Mouse (Mus musculus): ENCODE measurements around the gene Snx3. TPM values are rescaled to one million over a fixed set of nuclear protein-coding genes. Genes with fewer than 3 reads are reported as not detected.

The Snx3 gene
- polyA plus RNA-seq, 1 experiment from 2014 or later: 275 TPM

- under 1% methylated on average over 12 of the region's 12 CpGs for WGBS
- H3K4me1 ChIP-seq (replicated peaks; ENCODE audit: control insufficient read depth, insufficient read depth): no peaks in the 10 kb centered on the region
Measured at GRCm38 (mm10) chr10:42562272-42562671, 60.4 kb downstream of the Snx3 start.

GRCm38 (mm10) chr10:42572567-42572966 lies 70.7 kb downstream of the Snx3 start:
- no peaks in the 10 kb centered on the region for H3K4me1 ChIP-seq (replicated peaks; ENCODE audit: control insufficient read depth, insufficient read depth)
- peaks cover 31% of the 10 kb centered on the region for H3K27me3 ChIP-seq (ENCODE audit: control insufficient read depth, insufficient read depth, low read length)
- H3K4me2 ChIP-seq (replicated peaks; ENCODE audit: low read depth): no peak overlapping the region
- DNase-seq (ENCODE audit: low spot score) (no peak), ATAC-seq (ENCODE audit: low FRiP score, low TSS enrichment) (no peak)
- H3K27ac ChIP-seq (replicated peaks): no peak overlapping the region
- H3K9me3 ChIP-seq (ENCODE audit: control insufficient read depth, low read length): no peaks in the 10 kb centered on the region
- no peak overlapping the region for H3K9ac ChIP-seq (ENCODE audit: low read length)
- 1% methylated on average over 20 of the region's 20 CpGs for WGBS
- H3K36me3 ChIP-seq (ENCODE audit: control insufficient read depth, insufficient read depth, low read length): no peaks in the 10 kb centered on the region
- no peak overlapping the region for H3K4me3 ChIP-seq (ENCODE audit: low read depth, low read length)
- TF ChIP-seq EP300 (optimal IDR thresholded peaks at IDR 0.05): no peak

More at GRCm38 (mm10) chr10:42562272-42562671, 60.4 kb downstream of the Snx3 start:
- no peak overlapping the region for H3K4me2 ChIP-seq (replicated peaks; ENCODE audit: low read depth)
- H3K4me3 ChIP-seq (ENCODE audit: low read depth, low read length): no peak overlapping the region
- no peak overlapping the region for H3K27ac ChIP-seq (replicated peaks)
- no peaks in the 10 kb centered on the region for H3K27me3 ChIP-seq (ENCODE audit: control insufficient read depth, insufficient read depth, low read length)
- ATAC-seq (ENCODE audit: low FRiP score, low TSS enrichment): no peak
- TF ChIP-seq CTCF (IDR thresholded peaks at IDR 0.05; ENCODE audit: low read depth) (no peak), EP300 (optimal IDR thresholded peaks at IDR 0.05) (no peak)
- no peaks in the 10 kb centered on the region for H3K36me3 ChIP-seq (ENCODE audit: control insufficient read depth, insufficient read depth, low read length)
- no peaks in the 10 kb centered on the region for H3K9me3 ChIP-seq (ENCODE audit: control insufficient read depth, low read length)
- peak; percentile 54 for DNase-seq (ENCODE audit: low spot score)
- H3K9ac ChIP-seq (ENCODE audit: low read length): no peak overlapping the region

DNA sequence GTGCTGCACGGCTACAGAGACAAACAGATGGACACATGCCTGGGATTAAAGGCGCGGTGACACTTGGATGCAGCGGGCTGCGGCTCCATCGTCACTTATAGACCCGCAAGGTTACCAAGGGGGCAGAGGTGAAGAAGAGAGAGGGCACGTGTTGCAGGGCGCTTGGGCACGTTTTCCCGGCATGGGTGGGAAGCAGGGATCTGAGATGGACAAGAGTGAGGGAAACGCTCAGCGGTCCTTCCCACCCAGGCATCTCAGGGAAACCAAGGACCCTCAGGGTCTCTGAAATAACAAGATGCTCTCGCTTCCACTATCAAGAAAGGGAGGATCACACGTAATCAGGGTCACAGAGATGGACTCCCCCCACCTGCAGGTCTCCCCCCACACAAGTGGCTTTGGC lies 71.1 kb downstream of the Snx3 start:
- H3K9ac ChIP-seq (ENCODE audit: low read length): no peak overlapping the region
- WGBS: 2% methylated on average over 15 of the region's 15 CpGs
- no peaks in the 10 kb centered on the region for H3K9me3 ChIP-seq (ENCODE audit: control insufficient read depth, low read length)
- no peaks in the 10 kb centered on the region for H3K4me1 ChIP-seq (replicated peaks; ENCODE audit: control insufficient read depth, insufficient read depth)
- H3K36me3 ChIP-seq (ENCODE audit: control insufficient read depth, insufficient read depth, low read length): no peaks in the 10 kb centered on the region
- no peak overlapping the region for H3K4me3 ChIP-seq (ENCODE audit: low read depth, low read length)
- peaks cover 31% of the 10 kb centered on the region for H3K27me3 ChIP-seq (ENCODE audit: control insufficient read depth, insufficient read depth, low read length)
- no peak overlapping the region for H3K4me2 ChIP-seq (replicated peaks; ENCODE audit: low read depth)
- DNase-seq (ENCODE audit: low spot score) (no peak), ATAC-seq (ENCODE audit: low FRiP score, low TSS enrichment) (no peak)
- H3K27ac ChIP-seq (replicated peaks): no peak overlapping the region
- TF ChIP-seq EP300 (optimal IDR thresholded peaks at IDR 0.05) (no peak), CTCF (IDR thresholded peaks at IDR 0.05; ENCODE audit: low read depth) (no peak)

- Histone ChIP-seq H3K4me3 (ENCODE audit: low read depth, low read length) (no peak overlapping the region), H3K9me3 (ENCODE audit: control insufficient read depth, low read length) (no peaks in the 10 kb centered on the region), H3K27me3 (ENCODE audit: control insufficient read depth, insufficient read depth, low read length) (peaks cover 32% of the 10 kb centered on the region), H3K36me3 (ENCODE audit: control insufficient read depth, insufficient read depth, low read length) (no peaks in the 10 kb centered on the region), H3K9ac (ENCODE audit: low read length) (no peak overlapping the region), H3K27ac (replicated peaks) (no peak overlapping the region), H3K4me1 (replicated peaks; ENCODE audit: control insufficient read depth, insufficient read depth) (no peaks in the 10 kb centered on the region), H3K4me2 (replicated peaks; ENCODE audit: low read depth) (no peak overlapping the region)
- no peak for TF ChIP-seq CTCF (IDR thresholded peaks at IDR 0.05; ENCODE audit: low read depth)
- TF ChIP-seq EP300 (optimal IDR thresholded peaks at IDR 0.05): no peak
- ATAC-seq (ENCODE audit: low FRiP score, low TSS enrichment) (0 out of 2 replicates have a peak, but pooled peaks have one; percentile 18), DNase-seq (ENCODE audit: low spot score) (no peak)
- under 1% methylated on average over 10 of the region's 10 CpGs for WGBS
Measured at GRCm38 (mm10) chr10:42574639-42575038, 72.8 kb downstream of the Snx3 start.

DNA sequence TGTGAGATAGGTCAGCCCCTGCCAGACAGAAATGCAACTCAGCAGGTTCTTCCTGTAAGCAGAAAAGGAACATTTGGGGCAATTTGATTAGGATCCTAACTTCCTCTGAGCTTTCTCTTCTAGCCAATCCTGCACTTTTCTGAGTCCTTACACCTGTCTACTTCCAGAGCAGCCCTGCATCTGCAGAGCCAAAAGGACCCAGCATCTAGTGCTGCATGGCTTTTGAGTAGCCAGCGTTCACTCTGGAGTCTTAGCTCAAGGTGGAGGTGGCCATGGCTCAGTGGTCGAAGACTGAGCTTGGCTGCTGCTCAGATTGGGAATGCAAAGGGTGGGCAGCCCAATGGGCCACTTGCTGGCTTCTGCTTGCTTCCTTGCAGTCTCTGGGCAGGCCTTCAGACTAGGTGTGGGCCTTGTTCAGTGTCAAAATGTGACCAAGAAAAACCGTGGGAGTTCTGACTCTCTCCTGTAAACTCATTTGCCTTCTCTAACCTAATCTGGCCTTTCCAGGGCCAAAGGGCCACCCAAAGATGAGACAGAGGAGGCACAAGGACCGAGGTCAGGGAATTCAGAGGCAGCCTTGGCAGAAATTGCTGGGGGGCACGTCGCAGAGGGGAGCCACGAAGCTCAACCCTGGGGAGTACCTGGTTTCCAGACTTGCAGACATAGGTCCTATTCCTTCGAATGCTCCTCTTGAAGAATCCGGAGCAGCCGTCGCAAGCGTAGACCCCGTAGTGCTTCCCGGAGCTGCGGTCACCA lies 75.9 kb downstream of the Snx3 start:
- TF ChIP-seq CTCF (IDR thresholded peaks at IDR 0.05; ENCODE audit: low read depth) (no peak), EP300 (optimal IDR thresholded peaks at IDR 0.05) (no peak)
- DNase-seq (ENCODE audit: low spot score): no peak

DNA sequence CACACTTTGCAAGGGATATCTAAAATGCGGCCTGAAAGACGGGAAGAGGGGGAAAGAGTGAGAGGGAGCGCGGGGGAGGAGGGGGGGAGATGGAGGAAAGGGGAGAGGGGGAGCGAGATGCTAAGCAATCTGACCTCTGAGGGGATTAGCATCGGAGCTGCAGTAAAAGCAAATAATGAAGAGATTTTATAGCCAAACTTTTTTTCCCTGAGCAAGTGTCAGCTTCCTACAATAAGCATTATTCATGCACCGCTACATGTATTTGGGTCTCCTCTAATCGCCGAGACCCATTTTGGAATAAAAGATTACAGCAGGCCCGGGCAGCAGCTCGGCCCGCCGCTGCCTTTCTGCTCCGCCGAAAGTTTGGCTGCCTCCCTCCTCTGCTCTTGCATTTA lies 76.4 kb downstream of the Snx3 start:
- H3K9me3 ChIP-seq (ENCODE audit: control insufficient read depth, low read length): no peaks in the 10 kb centered on the region
- peaks cover 44% of the 10 kb centered on the region for H3K27me3 ChIP-seq (ENCODE audit: control insufficient read depth, insufficient read depth, low read length)
- WGBS: 4% methylated on average over 15 of the region's 15 CpGs
- H3K9ac ChIP-seq (ENCODE audit: low read length): no peak overlapping the region
- ATAC-seq (ENCODE audit: low FRiP score, low TSS enrichment) (no peak), DNase-seq (ENCODE audit: low spot score) (no peak)
- H3K4me2 ChIP-seq (replicated peaks; ENCODE audit: low read depth): no peak overlapping the region
- no peak overlapping the region for H3K27ac ChIP-seq (replicated peaks)
- H3K36me3 ChIP-seq (ENCODE audit: control insufficient read depth, insufficient read depth, low read length): no peaks in the 10 kb centered on the region
- no peak overlapping the region for H3K4me3 ChIP-seq (ENCODE audit: low read depth, low read length)
- TF ChIP-seq EP300 (optimal IDR thresholded peaks at IDR 0.05) (no peak), CTCF (IDR thresholded peaks at IDR 0.05; ENCODE audit: low read depth) (no peak)
- H3K4me1 ChIP-seq (replicated peaks; ENCODE audit: control insufficient read depth, insufficient read depth): no peaks in the 10 kb centered on the region

More for the DNA sequence above, 75.9 kb downstream of the Snx3 start:
- Histone ChIP-seq H3K4me1 (replicated peaks; ENCODE audit: control insufficient read depth, insufficient read depth) (no peaks in the 10 kb centered on the region), H3K27me3 (ENCODE audit: control insufficient read depth, insufficient read depth, low read length) (peaks cover 42% of the 10 kb centered on the region), H3K9ac (ENCODE audit: low read length) (no peak overlapping the region), H3K27ac (replicated peaks) (no peak overlapping the region), H3K4me2 (replicated peaks; ENCODE audit: low read depth) (no peak overlapping the region), H3K9me3 (ENCODE audit: control insufficient read depth, low read length) (no peaks in the 10 kb centered on the region), H3K4me3 (ENCODE audit: low read depth, low read length) (no peak overlapping the region), H3K36me3 (ENCODE audit: control insufficient read depth, insufficient read depth, low read length) (no peaks in the 10 kb centered on the region)
- no peak for ATAC-seq (ENCODE audit: low FRiP score, low TSS enrichment)
- 3% methylated on average over 15 of the region's 15 CpGs for WGBS

Data from stomach, postnatal 0 days (tissue).